Mouse (Mus musculus): ENCODE measurements around the gene Ccdc93.

- TF ChIP-seq EP300 (IDR thresholded peaks at IDR 0.05; ENCODE audit: insufficient read depth, low read depth, low read length): no peak
- TF ChIP-seq CTCF (IDR thresholded peaks at IDR 0.05): no peak
Measured at GRCm38 (mm10) chr1:121419569-121420265, 11.1 kb upstream of the Ccdc93 start.
